26 mouse cellular contexts compared by ENCODE assay signal in genomic region chr5:120008306-120008705, GRCm38 (mm10).
DNase-seq lines count a peak whose midpoint lies in the region; ATAC-seq and TF ChIP-seq lines count a peak whose summit lies in the region.
"Had no signal": no experiment of that assay in that cellular context is flagged by ENCODE, and none has a peak within 500 bp of the region (broad histone marks: within the 10 kb centered on the region; RNA-seq: fewer than 3 reads in every experiment).

No protein-coding gene starts in this region.

- H3K9ac ChIP-seq in neural tube, embryonic 15.5 days (replicated peaks): no peak overlapping the region
- no peak overlapping the region for H3K9ac ChIP-seq in limb, embryonic 11.5 days (ENCODE audit: low read length)
- H3K9ac ChIP-seq in forebrain, embryonic 13.5 days: no peak overlapping the region
- H3K9ac ChIP-seq in heart, adult 2 months (ENCODE audit: low read depth, low read length): no peak overlapping the region
- H3K9ac ChIP-seq: embryonic facial prominence, embryonic 12.5 days; embryonic facial prominence, embryonic 15.5 days; forebrain, embryonic 15.5 days; heart, embryonic 12.5 days; heart, embryonic 15.5 days; hindbrain, embryonic 14.5 days had no signal

- no peak for TF ChIP-seq POLR2A in heart, adult 2 months (IDR thresholded peaks at IDR 0.05; ENCODE audit: insufficient read depth, low read depth, low read length)

- no peaks in the 10 kb centered on the region for H3K79me2 ChIP-seq in heart, adult 2 months (replicated peaks; ENCODE audit: control insufficient read depth, insufficient read depth, low read length)

- H3K27ac ChIP-seq in neural tube, embryonic 15.5 days (replicated peaks): no peak overlapping the region
- H3K27ac ChIP-seq in limb, embryonic 11.5 days (replicated peaks; ENCODE audit: low read depth, low read length): no peak overlapping the region
- H3K27ac ChIP-seq in forebrain, embryonic 13.5 days: no peak overlapping the region
- H3K27ac ChIP-seq in heart, adult 2 months: no peak overlapping the region
- H3K27ac ChIP-seq: embryonic facial prominence, embryonic 12.5 days; embryonic facial prominence, embryonic 15.5 days; forebrain, embryonic 15.5 days; heart, embryonic 15.5 days; hindbrain, embryonic 10.5 days; hindbrain, embryonic 14.5 days; hindbrain, postnatal 0 days had no signal

- no peak for TF ChIP-seq EP300 in heart, adult 2 months (IDR thresholded peaks at IDR 0.05; ENCODE audit: insufficient read depth, low read depth, low read length)

- 0 out of 2 replicates have a peak, but pooled peaks cover 3% of the 10 kb centered on the region for H3K9me3 ChIP-seq in neural tube, embryonic 15.5 days (replicated peaks)
- H3K9me3 ChIP-seq in limb, embryonic 11.5 days (ENCODE audit: control insufficient read depth, low read length): peaks cover 2% of the 10 kb centered on the region; the same call in 1 of the 2 replicates
- peaks cover 12% of the 10 kb centered on the region for H3K9me3 ChIP-seq in forebrain, embryonic 13.5 days (replicated peaks)
- H3K9me3 ChIP-seq: embryonic facial prominence, embryonic 15.5 days; forebrain, embryonic 15.5 days; heart, embryonic 15.5 days had no signal

- WGBS in neural tube, embryonic 15.5 days: 66% methylated on average over 9 of the region's 9 CpGs
- WGBS in limb, embryonic 11.5 days: 15% methylated on average over 9 of the region's 9 CpGs
- 73% methylated on average over 9 of the region's 9 CpGs for WGBS in forebrain, embryonic 13.5 days
- WGBS in heart, adult 2 months: 85% methylated on average over 9 of the region's 9 CpGs

- no peaks in the 10 kb centered on the region for H3K27me3 ChIP-seq in neural tube, embryonic 15.5 days (replicated peaks)
- no peaks in the 10 kb centered on the region for H3K27me3 ChIP-seq in limb, embryonic 11.5 days (ENCODE audit: control insufficient read depth, insufficient read depth, low read length)
- H3K27me3 ChIP-seq in forebrain, embryonic 13.5 days: no peaks in the 10 kb centered on the region
- no peaks in the 10 kb centered on the region for H3K27me3 ChIP-seq in heart, adult 2 months (ENCODE audit: control insufficient read depth, insufficient read depth, low read length)
- H3K27me3 ChIP-seq: embryonic facial prominence, embryonic 12.5 days; embryonic facial prominence, embryonic 15.5 days; forebrain, embryonic 15.5 days; heart, embryonic 15.5 days had no signal

- no peak overlapping the region for H3K4me2 ChIP-seq in neural tube, embryonic 15.5 days
- no peak overlapping the region for H3K4me2 ChIP-seq in limb, embryonic 11.5 days (ENCODE audit: low read depth, severe bottlenecking)
- no peak overlapping the region for H3K4me2 ChIP-seq in forebrain, embryonic 13.5 days
- H3K4me2 ChIP-seq: embryonic facial prominence, embryonic 12.5 days; embryonic facial prominence, embryonic 15.5 days; forebrain, embryonic 15.5 days; heart, embryonic 12.5 days; heart, embryonic 15.5 days; hindbrain, embryonic 14.5 days had no signal

- H3K4me1 ChIP-seq in neural tube, embryonic 15.5 days: no peaks in the 10 kb centered on the region
- peaks cover 2% of the 10 kb centered on the region; the same call in 1 of the 2 replicates for H3K4me1 ChIP-seq in limb, embryonic 11.5 days (ENCODE audit: control insufficient read depth, insufficient read depth, low read length)
- H3K4me1 ChIP-seq in forebrain, embryonic 13.5 days: no peaks in the 10 kb centered on the region
- H3K4me1 ChIP-seq in heart, adult 2 months (ENCODE audit: control insufficient read depth, insufficient read depth, low read length): no peaks in the 10 kb centered on the region
- H3K4me1 ChIP-seq: embryonic facial prominence, embryonic 12.5 days; embryonic facial prominence, embryonic 15.5 days; forebrain, embryonic 15.5 days; hindbrain, embryonic 10.5 days had no signal

- peak; percentile 9 for DNase-seq in embryo, embryonic 10 days (ENCODE audit: low spot score)
- DNase-seq in embryo, embryonic 9.5 days (ENCODE audit: extremely low spot score): no peak
- peak; percentile 21 for DNase-seq in neural tube, embryonic 10.5 days (ENCODE audit: extremely low spot score, low spot score)
- DNase-seq in forelimb bud, embryonic 11.5 days (ENCODE audit: low read depth, low spot score): peak; percentile 66
- peak; percentile 64 for DNase-seq in limb, embryonic 11.5 days (ENCODE audit: low spot score)
- no peak for DNase-seq in heart, adult 2 months
- DNase-seq: adrenal gland, adult 8-10 months; adrenal gland, postnatal 25 days; cerebellum, adult 18-20 months; cerebellum, adult 9-10 months; cerebellum, postnatal 14 days; gastrocnemius, postnatal 10 days; gastrocnemius, postnatal 36 days; heart, postnatal 10 days; heart, postnatal 36 days had no signal

- no peak for ATAC-seq in neural tube, embryonic 15.5 days (ENCODE audit: low FRiP score)
- no peak; the same call in 1 of the 2 replicates for ATAC-seq in limb, embryonic 11.5 days (ENCODE audit: insufficient number of reproducible peaks, low FRiP score, low TSS enrichment, low read depth)
- ATAC-seq in forebrain, embryonic 13.5 days: no peak
- ATAC-seq: activated CD4-positive, CD25-positive, alpha-beta regulatory T cell, adult 4 months; forebrain, embryonic 15.5 days; hindbrain, postnatal 0 days had no signal

- H3K4me3 ChIP-seq in neural tube, embryonic 15.5 days (replicated peaks): no peak overlapping the region
- no peak overlapping the region for H3K4me3 ChIP-seq in limb, embryonic 11.5 days (ENCODE audit: low read depth, low read length)
- no peak overlapping the region for H3K4me3 ChIP-seq in forebrain, embryonic 13.5 days
- H3K4me3 ChIP-seq in heart, adult 2 months: no peak overlapping the region
- H3K4me3 ChIP-seq: embryonic facial prominence, embryonic 12.5 days; embryonic facial prominence, embryonic 15.5 days; forebrain, embryonic 15.5 days; heart, embryonic 12.5 days; heart, embryonic 15.5 days; hindbrain, embryonic 10.5 days had no signal

- TF ChIP-seq CTCF in heart, adult 2 months (IDR thresholded peaks at IDR 0.05): no peak

- no peaks in the 10 kb centered on the region for H3K36me3 ChIP-seq in neural tube, embryonic 15.5 days
- no peaks in the 10 kb centered on the region for H3K36me3 ChIP-seq in limb, embryonic 11.5 days (ENCODE audit: control insufficient read depth, insufficient read depth, low read length)
- H3K36me3 ChIP-seq in forebrain, embryonic 13.5 days (ENCODE audit: poor library complexity, severe bottlenecking): no peaks in the 10 kb centered on the region
- no peaks in the 10 kb centered on the region for H3K36me3 ChIP-seq in heart, adult 2 months (ENCODE audit: control insufficient read depth, insufficient read depth, low read length)
- H3K36me3 ChIP-seq: embryonic facial prominence, embryonic 12.5 days; embryonic facial prominence, embryonic 15.5 days; forebrain, embryonic 15.5 days; heart, embryonic 12.5 days; heart, embryonic 15.5 days; hindbrain, embryonic 10.5 days had no signal

- intact Hi-C loops in heart, adult 2 months (cut with DNase I): no loop called here

Comparison
In these comparisons a context has a peak if more than half of its experiments do, and no peak if none do; other contexts are left out.
1. DNase-seq: peak in embryo, embryonic 10 days (single experiment), neural tube, embryonic 10.5 days (single experiment), forelimb bud, embryonic 11.5 days (single experiment) and limb, embryonic 11.5 days (single experiment); none in embryo, embryonic 9.5 days (single experiment) and heart, adult 2 months (0 of 2).